Mouse (Mus musculus) yolk sac, embryonic 10.5 days (tissue): ENCODE data around the gene Cbl.

Experiments
- DNase-seq: peaks from one replicate; pipeline ENCODE4 v3.0.0-alpha.2; 2017; ENCODE audit warnings: low spot score

Cbl gene

DNA sequence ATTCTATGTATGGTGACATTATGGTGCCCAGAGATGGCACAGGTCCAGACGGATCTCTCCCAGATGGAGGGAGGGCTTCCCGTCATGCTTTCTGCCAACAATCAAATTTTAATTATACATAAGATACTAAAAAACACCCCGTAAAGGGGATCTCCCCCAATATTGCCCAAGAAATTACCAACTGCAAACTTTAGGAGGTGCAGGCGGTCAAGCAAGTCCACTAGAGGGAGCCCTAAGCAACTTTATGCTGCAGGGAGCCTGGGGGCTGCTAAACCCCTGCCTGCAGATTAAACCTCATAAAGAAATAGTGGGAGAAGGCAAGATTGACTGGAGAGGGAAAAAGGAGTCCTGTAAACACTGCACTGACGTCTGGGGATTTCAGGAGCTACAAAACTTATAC lies 5.6 kb upstream of the Cbl start:
- peak; percentile 33 for DNase-seq

- no peak for DNase-seq
Observed at GRCm38 (mm10) chr9:44238501-44239190, 4.8 kb upstream of the Cbl start.

- DNase-seq = no peak
Observed at GRCm38 (mm10) chr9:44237128-44237527, 3.3 kb upstream of the Cbl start.

GRCm38 (mm10) chr9:44236601-44237000 lies 2.8 kb upstream of the Cbl start:
- DNase-seq = no peak

DNA sequence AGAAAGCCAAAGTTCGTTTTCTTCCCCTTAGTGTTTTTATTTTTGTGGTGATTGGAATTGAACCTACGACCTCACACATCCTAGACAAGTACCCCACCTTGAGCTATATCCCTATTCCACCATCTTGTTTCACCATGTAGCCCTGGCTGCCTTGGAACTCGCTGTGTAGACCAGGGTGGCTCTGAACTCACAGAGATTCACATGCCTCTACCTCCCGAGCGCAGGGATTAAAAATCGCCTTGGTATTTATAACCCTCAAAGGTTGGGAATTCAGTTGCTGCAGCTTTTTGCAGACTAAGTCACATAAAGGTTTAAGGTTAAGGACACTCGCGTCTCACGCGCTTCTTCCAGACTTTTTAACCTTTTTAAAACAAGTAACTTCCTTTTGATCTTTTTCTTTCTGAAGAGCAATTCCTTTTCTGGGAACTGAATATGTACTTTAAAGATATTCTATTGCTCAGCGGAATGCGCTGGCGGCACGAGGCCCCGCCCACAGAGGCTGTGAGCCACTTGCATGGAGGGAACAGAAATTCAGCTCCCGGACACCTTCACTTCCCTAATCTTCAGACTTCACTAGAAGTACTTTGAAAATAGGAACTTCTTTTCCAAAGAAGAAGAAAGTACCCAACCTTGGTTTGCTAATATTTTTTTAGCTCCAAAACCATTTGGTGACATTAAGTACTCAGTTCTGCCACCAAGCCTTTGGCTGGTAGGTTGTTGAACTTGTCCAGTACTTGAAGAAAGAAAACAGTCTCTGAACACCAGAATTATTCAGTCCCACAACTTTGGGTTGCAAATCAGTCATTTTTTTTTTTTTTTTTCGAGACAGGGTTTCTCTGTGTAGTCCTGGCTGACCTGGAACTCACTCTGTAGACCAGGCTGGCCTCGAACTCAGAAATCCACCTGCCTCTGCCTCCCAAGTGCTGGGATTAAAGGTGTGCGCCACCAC lies 904 bp upstream of the Cbl start:
- peak; percentile 60 for DNase-seq

GRCm38 (mm10) chr9:44233021-44233801 lies 638 bp downstream of the Cbl start:
- DNase-seq = no peak

- no peak for DNase-seq
Observed at GRCm38 (mm10) chr9:44231609-44232008, 2.2 kb downstream of the Cbl start.

DNA sequence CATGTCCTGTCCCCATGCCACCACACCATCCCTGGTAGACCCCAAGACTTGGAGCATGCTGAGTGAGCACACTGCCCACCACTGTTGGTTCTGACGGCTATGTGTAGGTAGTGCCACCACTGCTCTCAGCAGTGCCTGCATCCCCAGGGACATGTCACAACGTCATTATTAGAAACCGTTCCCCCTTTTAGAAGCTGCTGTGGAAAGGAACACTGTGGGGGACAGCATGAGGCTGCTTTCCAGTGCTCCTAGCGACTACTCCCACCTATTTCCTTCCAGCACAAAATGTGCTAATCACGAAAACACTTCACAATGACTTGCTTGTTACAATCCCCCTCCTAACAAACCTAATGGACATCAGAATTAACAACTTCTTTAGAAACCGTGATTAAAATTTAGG lies 7.9 kb downstream of the Cbl start:
- no peak for DNase-seq

GRCm38 (mm10) chr9:44213538-44213937 lies 20.3 kb downstream of the Cbl start:
- DNase-seq = no peak

GRCm38 (mm10) chr9:44212406-44212805 lies 21.4 kb downstream of the Cbl start:
- no peak for DNase-seq

DNA sequence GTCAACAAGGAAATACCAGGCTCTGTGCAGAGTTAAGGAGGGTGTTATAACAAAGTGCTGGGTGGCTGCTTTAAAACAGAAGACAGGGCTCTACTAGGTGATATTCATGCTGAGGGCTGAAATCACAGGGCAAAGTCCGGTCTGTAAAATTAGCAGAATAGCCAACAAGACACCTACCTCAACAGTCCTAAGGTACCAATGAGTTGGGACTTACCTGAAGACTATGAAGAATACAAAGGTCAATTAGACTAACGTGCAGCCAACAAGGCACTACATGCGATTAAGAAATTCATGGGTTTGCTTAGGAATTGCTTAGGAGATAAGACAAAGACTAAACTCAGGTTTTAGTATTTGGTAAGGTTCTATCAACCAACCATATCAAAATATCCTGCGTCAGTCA lies 24.4 kb downstream of the Cbl start:
- DNase-seq = no peak

GRCm38 (mm10) chr9:44207840-44208239 lies 26.0 kb downstream of the Cbl start:
- no peak for DNase-seq

GRCm38 (mm10) chr9:44200458-44200857 lies 33.4 kb downstream of the Cbl start:
- DNase-seq = no peak

- DNase-seq = no peak
Observed at GRCm38 (mm10) chr9:44199580-44199979, 34.3 kb downstream of the Cbl start.

GRCm38 (mm10) chr9:44199166-44199565 lies 34.7 kb downstream of the Cbl start:
- no peak for DNase-seq

- no peak for DNase-seq
Observed at GRCm38 (mm10) chr9:44196354-44196753, 37.5 kb downstream of the Cbl start.

- no peak for DNase-seq
Observed at GRCm38 (mm10) chr9:44194000-44194399, 39.8 kb downstream of the Cbl start.

DNA sequence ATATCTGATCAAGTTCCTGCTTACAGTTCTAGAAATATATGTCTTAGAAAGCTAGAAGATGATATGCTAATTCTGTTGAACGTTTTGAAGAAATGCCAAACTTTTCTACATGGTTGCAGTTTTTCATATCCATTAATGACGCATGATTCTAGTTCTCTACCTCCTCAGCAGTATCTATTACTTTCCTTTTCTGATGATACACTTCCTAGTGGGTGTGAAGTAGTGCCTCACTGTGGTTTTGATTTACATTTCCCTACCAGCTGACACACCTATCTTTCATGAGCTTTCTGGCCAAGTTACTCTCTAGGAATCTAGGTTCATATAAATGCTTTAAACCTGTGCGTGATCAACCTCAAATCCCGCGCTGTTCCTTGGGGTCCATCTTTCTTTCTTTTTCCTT lies 41.1 kb downstream of the Cbl start:
- DNase-seq = no peak

DNA sequence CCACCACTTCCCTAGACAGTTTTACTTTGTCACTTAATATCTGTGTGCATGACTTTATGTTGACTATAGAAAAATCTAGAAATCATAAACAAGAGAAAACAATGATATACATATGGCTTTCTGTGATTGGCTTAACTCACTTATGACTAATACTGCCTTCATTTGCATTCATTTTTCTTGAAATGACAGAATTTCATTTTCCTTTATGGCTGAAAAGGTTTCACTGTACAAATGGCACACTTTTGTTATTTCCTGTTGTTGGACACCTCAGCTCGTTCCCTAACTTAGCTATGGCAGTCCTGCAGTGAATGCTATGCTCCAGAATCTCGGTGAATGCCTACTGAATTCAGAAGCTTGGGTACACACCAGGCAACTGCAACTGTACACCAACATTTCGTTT lies 41.5 kb downstream of the Cbl start:
- no peak for DNase-seq

DNA sequence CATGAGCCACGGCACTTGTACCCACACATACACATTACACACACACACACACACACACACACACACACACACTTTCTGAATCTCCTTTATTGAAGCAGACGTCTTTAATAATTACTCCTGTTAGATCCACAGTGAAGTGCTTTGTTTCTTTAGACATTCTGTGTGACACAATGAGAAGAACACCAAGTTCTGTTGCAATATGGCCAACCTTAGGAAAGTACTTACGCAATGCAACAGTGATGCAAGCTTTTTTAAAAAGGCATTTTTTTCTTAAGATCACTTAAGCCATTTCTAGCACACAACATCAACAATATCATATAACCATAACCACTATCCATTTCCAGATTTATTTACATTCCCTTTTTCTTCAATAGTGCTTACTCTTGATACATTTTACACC lies 42.7 kb downstream of the Cbl start:
- no peak for DNase-seq

GRCm38 (mm10) chr9:44188223-44188622 lies 45.6 kb downstream of the Cbl start:
- no peak for DNase-seq

GRCm38 (mm10) chr9:44182260-44182659 lies 51.6 kb downstream of the Cbl start:
- DNase-seq = no peak

DNA sequence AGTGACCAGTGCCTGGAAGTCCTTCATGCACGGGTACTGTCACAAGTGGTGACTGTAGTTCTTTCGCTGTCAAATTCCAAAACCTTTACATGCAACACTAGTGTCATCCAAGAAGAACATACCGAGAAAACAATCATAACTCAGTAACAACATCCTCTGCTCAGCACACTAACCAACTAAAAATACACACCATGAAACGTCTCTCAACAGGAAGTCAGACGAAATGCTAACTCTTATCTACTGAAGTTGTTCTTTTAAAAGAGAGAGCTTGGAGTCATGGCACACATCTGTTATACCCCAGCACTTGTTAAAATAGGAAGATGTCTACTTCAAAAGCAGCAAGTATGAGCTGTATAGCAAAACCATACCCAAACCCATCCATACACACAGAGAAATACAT lies 52.3 kb downstream of the Cbl start:
- DNase-seq = no peak
